Mouse (Mus musculus) G1E-ER4 (cell line): ENCODE measurements around the gene Ptpn21. TPM values are rescaled to one million over a fixed set of nuclear protein-coding genes. Genes with fewer than 3 reads are reported as not detected.

Experiments used
- GATA1 ChIP-seq: IDR thresholded peaks from one replicate; pipeline ENCODE4 v1.8.0; 2012; ENCODE audit warnings: low read length, inconsistent platforms
- polyA plus RNA-seq: library from polyadenylated mRNA; stranded (reverse); fragments of >175 nt; gene quantifications from 2 replicates; pipeline ENCODE4 v1.2.3, GENCODE M21; 2012

Gene Ptpn21
- polyA plus RNA-seq, 1 experiment, result 2.2 TPM

- no peak for TF ChIP-seq GATA1
Observed at GRCm38 (mm10) chr12:98682196-98682595, 55.0 kb downstream of the Ptpn21 start.

- TF ChIP-seq GATA1, result no peak
Observed at GRCm38 (mm10) chr12:98679906-98680305, 57.3 kb downstream of the Ptpn21 start.

- TF ChIP-seq GATA1, result no peak
Observed at GRCm38 (mm10) chr12:98677336-98677735, 59.9 kb downstream of the Ptpn21 start.

GRCm38 (mm10) chr12:98676861-98677260 is 60.3 kb downstream of the Ptpn21 start:
- TF ChIP-seq GATA1, result no peak

GRCm38 (mm10) chr12:98674627-98675143 is 62.5 kb downstream of the Ptpn21 start:
- no peak for TF ChIP-seq GATA1

GRCm38 (mm10) chr12:98673879-98674278 is 63.3 kb downstream of the Ptpn21 start:
- TF ChIP-seq GATA1, result no peak

GRCm38 (mm10) chr12:98670429-98670828 is 66.8 kb downstream of the Ptpn21 start:
- TF ChIP-seq GATA1, result no peak

GRCm38 (mm10) chr12:98669864-98670263 is 67.3 kb downstream of the Ptpn21 start:
- TF ChIP-seq GATA1, result no peak

GRCm38 (mm10) chr12:98669086-98669485 is 68.1 kb downstream of the Ptpn21 start:
- no peak for TF ChIP-seq GATA1

- no peak for TF ChIP-seq GATA1
Observed at GRCm38 (mm10) chr12:98668132-98668814, 68.9 kb downstream of the Ptpn21 start.

GRCm38 (mm10) chr12:98662617-98663016 is 74.6 kb downstream of the Ptpn21 start:
- TF ChIP-seq GATA1, result no peak

- no peak for TF ChIP-seq GATA1
Observed at GRCm38 (mm10) chr12:98656873-98657272, 80.3 kb downstream of the Ptpn21 start.

GRCm38 (mm10) chr12:98644852-98645251 is 92.4 kb downstream of the Ptpn21 start:
- no peak for TF ChIP-seq GATA1

GRCm38 (mm10) chr12:98628260-98628970 is 108.8 kb downstream of the Ptpn21 start:
- no peak for TF ChIP-seq GATA1

- no peak for TF ChIP-seq GATA1
Observed at GRCm38 (mm10) chr12:98627392-98628259, 109.6 kb downstream of the Ptpn21 start, which contains the start of gene Spata7. Gene Spata7 (plus strand): TSS chr12:98628157.

Other genes starting within 250 kb of the Ptpn21 start
- gene Kcnk10, start 159.1 kb downstream of the Ptpn21 start, polyA plus RNA-seq, result 0.01 TPM in 1 of 2 replicates, not detected in the other
- 4.9 and 5.1 TPM in 2 replicates for gene Spata7, start 109.2 kb downstream of the Ptpn21 start, polyA plus RNA-seq
- gene Zc3h14, start 9.6 kb upstream of the Ptpn21 start, polyA plus RNA-seq, result 10.8 and 18.8 TPM in 2 replicates
- 1.3 and 2.0 TPM in 2 replicates for gene Eml5, start 164.1 kb upstream of the Ptpn21 start, polyA plus RNA-seq
- 0.27 TPM in 1 of 2 replicates, not detected in the other for gene Ttc8, start 183.2 kb upstream of the Ptpn21 start, polyA plus RNA-seq